Mouse (Mus musculus): ENCODE data around the gene Psme1. TPM values are rescaled to one million over a fixed set of nuclear protein-coding genes. Genes with fewer than 3 reads are reported as not detected.

The Psme1 gene
- polyA plus RNA-seq, 1 experiment from 2014 or later, result 139 TPM

GRCm38 (mm10) chr14:55586149-55586548 is 8.2 kb downstream of the Psme1 start:
- H3K9me3 ChIP-seq (ENCODE audit: low read depth, low read length), result no peaks in the 10 kb centered on the region
- H3K4me2 ChIP-seq, result no peak overlapping the region
- 0 out of 2 replicates have a peak, but pooled peaks cover 6% of the 10 kb centered on the region for H3K4me1 ChIP-seq (ENCODE audit: insufficient read depth)
- peak overlapping the region; percentile 24; the same call in 1 of the 2 replicates for H3K27ac ChIP-seq (ENCODE audit: low read depth)
- H3K4me3 ChIP-seq (ENCODE audit: low read depth, low read length), result no peak overlapping the region
- no peak for DNase-seq
- H3K36me3 ChIP-seq (ENCODE audit: insufficient read depth), result peaks cover 15% of the 10 kb centered on the region
- no peaks in the 10 kb centered on the region for H3K27me3 ChIP-seq (ENCODE audit: insufficient read depth, low read length)
- TF ChIP-seq CTCF (IDR thresholded peaks at IDR 0.05; ENCODE audit: low read depth), result no peak
- no peak overlapping the region for H3K9ac ChIP-seq
- no peak for ATAC-seq (ENCODE audit: insufficient read depth)
- WGBS, result 86% methylated on average over 2 of the region's 2 CpGs

GRCm38 (mm10) chr14:55589271-55589670 is 11.3 kb downstream of the Psme1 start:
- Histone ChIP-seq H3K4me2 (no peak overlapping the region), H3K4me3 (ENCODE audit: low read depth, low read length) (no peak overlapping the region), H3K9ac (no peak overlapping the region), H3K4me1 (ENCODE audit: insufficient read depth) (peaks cover 12% of the 10 kb centered on the region; the same call in 1 of the 2 replicates), H3K27me3 (ENCODE audit: insufficient read depth, low read length) (no peaks in the 10 kb centered on the region), H3K36me3 (ENCODE audit: insufficient read depth) (peaks cover 19% of the 10 kb centered on the region), H3K27ac (ENCODE audit: low read depth) (no peak overlapping the region), H3K9me3 (ENCODE audit: low read depth, low read length) (no peaks in the 10 kb centered on the region)
- ATAC-seq (ENCODE audit: insufficient read depth) (no peak), DNase-seq (no peak)
- no peak for TF ChIP-seq CTCF (IDR thresholded peaks at IDR 0.05; ENCODE audit: low read depth)
- 98% methylated on average over 5 of the region's 5 CpGs for WGBS

- H3K27ac ChIP-seq (ENCODE audit: low read depth), result no peak overlapping the region
- 81% methylated on average over 11 of the region's 11 CpGs for WGBS
Measured at GRCm38 (mm10) chr14:55589771-55590448, 12.0 kb downstream of the Psme1 start.

GRCm38 (mm10) chr14:55590748-55591330 is 12.9 kb downstream of the Psme1 start, which contains the start of gene Psme2:
Gene Psme2 (minus strand): TSS chr14:55591113.
- H3K27me3 ChIP-seq (ENCODE audit: insufficient read depth, low read length), result no peaks in the 10 kb centered on the region
- peaks cover 6% of the 10 kb centered on the region; the same call in 1 of the 2 replicates for H3K4me1 ChIP-seq (ENCODE audit: insufficient read depth)
- WGBS, result under 1% methylated on average over 22 of the region's 22 CpGs
- H3K27ac ChIP-seq (ENCODE audit: low read depth), result peak within 1 kb of the TSS; percentile 94
- H3K9me3 ChIP-seq (ENCODE audit: low read depth, low read length), result no peaks in the 10 kb centered on the region
- ATAC-seq (ENCODE audit: insufficient read depth) (peak; percentile 98), DNase-seq (peak; percentile 98)
- peak within 1 kb of the TSS; percentile 79 for H3K9ac ChIP-seq
- H3K36me3 ChIP-seq (ENCODE audit: insufficient read depth), result peaks cover 34% of the 10 kb centered on the region
- H3K4me3 ChIP-seq (ENCODE audit: low read depth, low read length), result peak within 1 kb of the TSS; percentile 88
- H3K4me2 ChIP-seq, result peak within 1 kb of the TSS; percentile 94
- no peak for TF ChIP-seq CTCF (IDR thresholded peaks at IDR 0.05; ENCODE audit: low read depth)

More at GRCm38 (mm10) chr14:55589771-55590448, 12.0 kb downstream of the Psme1 start:
- ATAC-seq (ENCODE audit: insufficient read depth) (no peak), DNase-seq (no peak)
- peaks cover 25% of the 10 kb centered on the region for H3K36me3 ChIP-seq (ENCODE audit: insufficient read depth)
- no peak for TF ChIP-seq CTCF (IDR thresholded peaks at IDR 0.05; ENCODE audit: low read depth)
- no peaks in the 10 kb centered on the region for H3K27me3 ChIP-seq (ENCODE audit: insufficient read depth, low read length)
- H3K9me3 ChIP-seq (ENCODE audit: low read depth, low read length), result no peaks in the 10 kb centered on the region
- H3K4me1 ChIP-seq (ENCODE audit: insufficient read depth), result peaks cover 12% of the 10 kb centered on the region; the same call in 1 of the 2 replicates
- peak overlapping the region; percentile 88 for H3K4me3 ChIP-seq (ENCODE audit: low read depth, low read length)
- H3K9ac ChIP-seq, result peak overlapping the region; percentile 63
- H3K4me2 ChIP-seq, result peak overlapping the region; percentile 94

- DNase-seq, result peak; percentile 96
- Histone ChIP-seq H3K9me3 (ENCODE audit: low read depth, low read length) (no peaks in the 10 kb centered on the region), H3K9ac (peak within 1 kb of the TSS; percentile 79), H3K27ac (ENCODE audit: low read depth) (peak within 1 kb of the TSS; percentile 94), H3K27me3 (ENCODE audit: insufficient read depth, low read length) (no peaks in the 10 kb centered on the region), H3K4me2 (peak within 1 kb of the TSS; percentile 94), H3K36me3 (ENCODE audit: insufficient read depth) (peaks cover 40% of the 10 kb centered on the region), H3K4me1 (ENCODE audit: insufficient read depth) (peaks cover 6% of the 10 kb centered on the region; the same call in 1 of the 2 replicates), H3K4me3 (ENCODE audit: low read depth, low read length) (peak within 1 kb of the TSS; percentile 88)
- peak; percentile 93 for ATAC-seq (ENCODE audit: insufficient read depth)
- under 1% methylated on average over 31 of the region's 33 CpGs for WGBS
- no peak for TF ChIP-seq CTCF (IDR thresholded peaks at IDR 0.05; ENCODE audit: low read depth)
Measured at GRCm38 (mm10) chr14:55591331-55591891, 13.5 kb downstream of the Psme1 start, which contains the start of gene Rnf31. Gene Rnf31 (plus strand): TSS chr14:55591708.

GRCm38 (mm10) chr14:55592226-55592625 is 14.3 kb downstream of the Psme1 start:
- peak; percentile 17 for DNase-seq
- no peaks in the 10 kb centered on the region for H3K27me3 ChIP-seq (ENCODE audit: insufficient read depth, low read length)
- 2% methylated on average over 16 of the region's 16 CpGs for WGBS

More at GRCm38 (mm10) chr14:55592226-55592625, 14.3 kb downstream of the Psme1 start:
- ATAC-seq (ENCODE audit: insufficient read depth), result no peak
- Histone ChIP-seq H3K36me3 (ENCODE audit: insufficient read depth) (peaks cover 42% of the 10 kb centered on the region), H3K27ac (ENCODE audit: low read depth) (peak overlapping the region; percentile 94; the same call in 1 of the 2 replicates), H3K9ac (peak overlapping the region; percentile 79), H3K9me3 (ENCODE audit: low read depth, low read length) (no peaks in the 10 kb centered on the region), H3K4me2 (peak overlapping the region; percentile 94), H3K4me1 (ENCODE audit: insufficient read depth) (peaks cover 6% of the 10 kb centered on the region; the same call in 1 of the 2 replicates), H3K4me3 (ENCODE audit: low read depth, low read length) (peak overlapping the region; percentile 88)
- no peak for TF ChIP-seq CTCF (IDR thresholded peaks at IDR 0.05; ENCODE audit: low read depth)
